Mouse (Mus musculus): ENCODE data around the gene Gnb1l.

The Gnb1l gene

DNA sequence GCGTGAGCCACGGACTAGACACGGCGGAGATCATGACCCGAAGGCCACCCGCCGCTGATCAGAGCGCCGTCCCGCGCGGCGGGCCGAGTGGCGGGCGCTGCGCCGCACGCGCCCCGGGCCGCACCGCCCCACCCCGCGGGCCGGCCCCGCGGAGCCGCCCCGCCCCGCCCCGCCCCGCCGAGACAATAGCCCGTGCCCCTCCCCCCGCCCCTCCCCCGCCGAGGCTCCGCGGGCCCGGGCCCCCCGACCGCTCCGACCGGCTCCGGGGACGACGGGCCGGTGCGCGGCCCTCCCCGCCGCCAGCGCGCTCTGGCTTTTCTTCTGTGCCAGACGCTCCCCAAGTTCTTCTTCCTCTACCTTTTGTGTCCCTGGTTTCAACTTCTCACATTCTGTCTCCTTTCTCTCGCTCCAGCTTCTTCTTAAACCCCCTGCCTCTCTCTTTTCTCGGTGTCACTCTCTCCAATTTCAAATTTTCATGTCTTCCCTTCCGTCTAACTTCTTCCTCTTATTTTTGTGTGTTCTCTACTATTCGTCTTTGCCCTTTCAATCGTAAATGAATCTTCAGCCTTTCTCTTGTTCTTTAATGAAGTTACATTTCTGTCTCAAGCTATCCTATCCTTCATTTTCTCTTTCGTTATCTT lies 88.5 kb downstream of the Gnb1l start:
- DNase-seq (ENCODE audit: low read depth) = no peak

DNA sequence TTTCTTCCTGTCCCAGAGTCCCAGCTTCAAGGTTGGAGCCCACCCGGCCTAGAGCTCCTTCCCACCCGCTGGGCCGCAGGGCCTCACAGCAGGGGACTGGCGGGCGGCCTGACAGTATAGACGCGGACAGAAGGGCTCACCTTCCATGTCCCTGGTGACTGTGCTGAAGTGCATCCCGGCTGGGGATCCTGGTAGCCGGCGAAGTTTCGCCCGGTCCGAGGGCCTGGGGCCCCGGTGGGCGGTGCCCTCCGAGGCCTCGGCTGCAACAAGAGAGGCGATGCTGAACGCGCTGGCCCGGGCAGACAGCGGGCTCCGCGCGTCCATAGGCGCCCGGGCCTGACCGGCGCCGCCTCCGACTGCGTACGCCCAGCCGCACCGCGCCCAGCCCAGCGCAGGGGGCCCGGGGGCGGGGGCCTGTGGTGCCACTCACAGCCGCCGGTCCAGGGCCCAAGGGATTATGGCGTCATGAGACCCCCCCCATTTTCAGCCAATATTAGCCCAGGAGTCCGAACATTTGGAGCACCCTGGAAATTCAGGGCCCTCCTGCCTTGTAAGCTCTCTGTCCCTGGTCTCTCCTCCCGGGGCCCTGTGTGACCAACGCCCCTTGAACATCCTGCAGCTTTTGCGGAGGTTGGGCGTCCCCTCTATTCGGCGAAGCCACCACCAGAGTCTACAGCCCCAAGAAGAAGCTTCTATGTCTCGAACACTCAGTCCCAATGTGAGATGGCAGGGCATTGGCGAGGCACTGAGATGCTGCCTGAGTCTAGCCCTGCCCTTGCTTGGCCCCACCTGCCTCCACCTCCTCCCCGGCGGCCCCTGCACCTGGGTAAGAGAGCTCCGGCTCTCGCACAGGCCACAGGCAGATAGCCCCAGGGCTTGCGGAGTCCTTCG lies 89.6 kb downstream of the Gnb1l start:
- DNase-seq (ENCODE audit: low read depth) = no peak

DNA sequence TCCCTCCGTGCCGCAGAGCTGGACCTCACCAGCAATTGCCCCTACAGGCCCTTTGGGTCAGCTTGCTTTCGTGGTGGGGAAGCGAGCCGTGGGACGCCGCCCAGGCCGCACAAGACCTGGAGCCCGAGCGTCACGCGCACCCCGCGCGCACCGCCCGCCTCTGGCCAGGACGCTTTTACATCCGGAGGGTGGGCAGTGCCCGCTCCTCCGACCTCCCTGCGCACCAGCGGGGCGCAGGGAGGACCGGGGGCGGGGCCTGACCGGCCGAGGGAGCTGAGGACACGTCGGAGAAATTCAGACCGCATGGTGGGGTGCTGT lies 90.2 kb downstream of the Gnb1l start:
- DNase-seq (ENCODE audit: low read depth) = no peak

DNA sequence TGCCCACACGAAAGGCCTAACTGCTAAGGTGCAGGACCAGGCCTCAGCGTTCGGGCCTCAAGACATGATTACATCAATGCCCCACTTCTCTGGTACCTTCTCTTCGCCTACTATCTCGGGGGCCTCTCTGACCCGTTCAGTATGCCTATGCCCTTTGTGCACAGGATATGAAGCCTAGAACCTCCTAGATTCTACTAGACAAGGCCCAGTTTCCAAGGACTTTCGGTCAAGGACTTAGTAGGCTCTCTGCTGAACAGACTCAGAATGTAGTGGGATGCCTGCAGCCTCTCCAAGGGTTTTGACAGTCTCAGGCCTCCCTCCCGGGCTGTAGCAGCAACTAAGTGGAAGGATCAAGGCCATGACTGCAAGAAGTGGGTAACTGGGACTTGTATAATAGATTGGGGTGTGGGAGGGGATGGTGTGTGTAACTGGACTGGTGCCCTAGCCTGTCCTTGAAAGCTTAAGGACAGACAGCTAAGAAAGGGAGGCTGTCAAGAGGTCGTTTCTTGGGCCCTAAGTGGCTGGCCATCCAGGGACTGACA lies 90.6 kb downstream of the Gnb1l start:
- no peak for DNase-seq (ENCODE audit: low read depth)

DNA sequence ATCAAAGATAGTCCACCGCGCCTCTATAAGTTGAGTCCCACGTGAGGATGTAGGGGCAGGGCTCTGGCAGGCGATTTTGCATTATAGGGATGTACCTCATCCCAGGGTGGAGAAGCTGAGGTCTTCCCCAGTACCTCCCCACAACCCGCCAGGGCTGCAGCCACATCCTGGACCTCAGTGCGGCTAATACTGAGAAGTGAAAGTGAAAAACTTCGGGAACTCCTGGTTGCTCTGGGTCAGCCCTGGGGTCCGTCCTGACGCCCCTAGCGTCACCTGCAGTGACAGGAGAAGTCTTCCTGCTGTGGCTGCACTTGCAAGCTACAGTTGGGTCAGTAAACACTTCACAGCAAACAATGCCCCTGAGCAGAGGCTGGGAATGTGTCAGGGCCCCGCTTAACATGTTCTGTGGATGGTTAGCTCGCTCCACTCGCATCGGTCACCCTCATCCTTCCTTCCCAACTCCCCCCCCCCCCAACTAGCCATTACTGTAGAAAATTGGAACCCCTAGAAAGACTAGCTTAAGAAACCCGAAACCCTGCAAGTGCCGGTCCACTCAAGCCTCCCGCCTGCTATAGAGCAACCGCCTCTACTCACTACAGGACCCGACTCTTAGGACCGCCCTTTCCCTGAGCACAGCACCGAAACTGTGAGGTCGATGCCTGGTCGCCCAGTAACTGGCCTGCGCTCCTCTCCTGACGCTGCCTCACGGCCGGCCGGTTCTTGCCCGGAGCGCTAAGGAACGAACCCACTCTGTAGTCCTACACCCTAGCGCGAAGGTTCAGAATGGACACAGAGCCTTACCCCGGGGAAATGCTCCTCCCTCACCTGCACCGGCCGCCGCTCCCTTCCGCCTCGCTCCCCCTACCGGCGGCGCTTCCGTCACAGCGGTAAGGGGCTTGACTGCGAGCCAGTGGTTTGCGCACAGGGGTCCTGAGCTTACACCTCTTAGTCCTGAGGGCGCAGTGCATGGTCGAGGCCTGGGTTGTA lies 91.6 kb downstream of the Gnb1l start, which contains the start of gene Tbx1:
Gene Tbx1, minus strand, starts transcription at position 868 of the 987 bp plus-strand sequence.
- DNase-seq (ENCODE audit: low read depth) = peak; percentile 25

DNA sequence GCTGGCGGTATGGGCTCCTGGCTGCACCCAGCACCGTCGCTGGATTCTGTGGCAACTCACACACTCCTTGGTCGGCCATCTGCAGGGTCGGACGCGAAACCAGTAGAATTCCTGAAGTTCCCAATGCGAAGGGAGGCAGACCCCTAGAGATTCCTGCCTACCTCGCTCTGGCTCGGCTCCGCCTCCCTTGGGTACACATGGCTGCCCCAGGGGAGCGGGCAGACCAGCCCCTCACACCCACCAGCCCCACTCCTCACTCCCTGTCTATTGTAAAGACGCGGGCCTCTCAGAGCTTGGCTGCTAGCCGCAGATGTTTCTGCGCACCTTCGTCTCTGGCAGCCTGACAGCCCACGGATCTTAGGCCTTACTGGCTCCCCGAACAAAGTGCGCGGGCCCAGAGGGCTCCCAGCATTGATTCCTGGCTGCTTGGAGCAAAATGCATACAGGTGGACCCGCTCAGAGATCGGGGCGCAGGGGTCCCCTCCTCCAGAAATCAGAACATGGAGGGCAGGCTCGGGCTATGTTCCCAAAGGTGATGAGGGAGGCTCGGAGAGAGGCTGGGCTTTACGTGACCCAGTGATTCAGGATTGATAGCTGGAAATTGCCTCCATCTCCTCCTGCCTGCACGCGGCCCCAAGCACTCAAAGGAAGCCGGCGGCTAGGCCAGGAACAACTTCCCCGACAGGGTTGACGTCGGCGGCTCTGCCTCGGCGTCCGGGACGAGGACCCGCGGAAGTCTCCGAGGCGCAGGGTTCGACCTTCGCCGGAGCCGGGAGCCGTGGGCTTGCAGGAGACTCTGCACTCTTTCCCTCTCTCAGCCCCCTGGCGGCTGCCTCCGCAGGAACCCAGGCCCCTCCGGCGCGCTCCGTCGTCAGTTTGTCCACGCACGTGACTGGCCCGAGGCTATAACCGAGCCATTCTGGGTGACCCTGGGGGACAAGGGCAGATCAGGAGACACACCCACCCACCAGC lies 92.8 kb downstream of the Gnb1l start:
- DNase-seq (ENCODE audit: low read depth) = peak; percentile 30

DNA sequence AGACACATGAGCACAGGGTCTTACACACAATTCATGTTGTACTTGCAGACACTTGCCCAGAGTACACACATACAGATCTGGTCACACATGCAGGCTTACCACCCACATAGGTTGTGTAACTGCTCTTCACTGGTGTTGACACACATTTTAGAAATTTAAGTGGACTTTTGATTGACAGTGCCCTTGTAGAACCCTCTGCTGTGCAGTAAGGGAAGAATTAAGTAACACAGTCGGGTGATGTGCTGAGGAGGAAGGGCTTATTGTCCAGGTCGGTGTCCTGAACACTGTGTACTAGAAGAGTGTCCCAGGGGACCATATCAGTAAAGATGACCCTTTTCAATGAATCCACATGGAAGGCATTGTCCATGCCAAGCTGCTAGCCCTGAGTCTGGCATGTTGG lies 95.4 kb downstream of the Gnb1l start:
- no peak for DNase-seq (ENCODE audit: low read depth)

DNA sequence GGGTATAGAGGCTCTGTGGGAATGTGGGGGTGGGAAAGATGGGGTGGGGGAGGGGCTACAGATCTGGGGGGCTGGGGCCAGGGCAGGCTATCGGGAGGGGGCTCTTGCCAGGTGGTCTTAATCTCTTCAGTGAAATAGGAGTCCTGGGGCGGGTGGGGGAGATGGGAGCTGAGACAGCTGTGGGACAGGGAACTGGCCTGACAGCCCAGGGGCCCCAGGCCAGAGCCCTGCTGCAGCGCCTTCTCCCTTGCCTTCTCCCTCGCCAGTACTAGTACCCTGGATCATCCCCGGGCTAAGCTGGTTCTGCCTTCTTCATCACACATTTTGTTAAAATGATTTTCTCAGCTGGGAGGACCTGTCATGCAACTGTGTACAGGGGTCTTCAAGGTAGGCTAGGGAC lies 97.7 kb downstream of the Gnb1l start:
- DNase-seq (ENCODE audit: low read depth) = no peak

DNA sequence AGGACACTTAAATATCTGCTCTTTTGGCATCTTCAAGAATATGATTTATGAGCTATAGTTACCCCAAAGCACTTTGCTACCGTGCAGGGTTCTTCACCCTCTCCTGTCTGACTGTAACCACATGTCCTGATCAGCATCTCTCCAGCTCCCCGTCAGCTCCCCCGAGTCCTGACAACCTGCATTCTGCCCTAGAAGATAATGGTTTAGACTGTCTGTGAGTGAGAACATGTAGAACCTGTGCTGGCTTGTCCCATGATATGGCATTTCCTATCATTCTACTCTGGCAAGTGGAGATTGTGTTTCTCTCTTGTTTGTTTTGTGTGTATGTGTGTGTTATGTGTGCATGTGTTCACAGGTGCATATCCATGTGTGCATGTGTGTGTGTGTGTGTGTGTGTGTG lies 99.5 kb downstream of the Gnb1l start:
- no peak for DNase-seq (ENCODE audit: low read depth)

DNA sequence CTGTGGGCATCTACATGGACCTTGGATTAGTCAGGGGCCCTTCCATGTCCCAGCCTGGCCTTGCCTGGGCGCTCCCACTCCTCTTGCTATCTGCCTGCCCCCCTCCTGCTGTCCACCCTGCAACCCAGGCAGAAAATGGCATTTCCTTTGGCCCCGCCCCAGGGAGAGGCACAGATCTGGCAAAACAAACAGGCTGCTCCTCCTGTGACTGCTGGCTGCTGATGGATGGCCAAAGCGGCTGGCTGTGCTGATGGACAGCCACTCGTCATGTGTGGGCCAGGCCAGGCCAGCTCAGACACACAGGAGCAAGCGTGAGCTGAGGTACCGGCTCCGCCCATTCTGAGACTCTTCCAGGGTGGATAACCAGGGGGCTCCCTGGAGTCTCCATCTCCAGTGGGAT lies 102.9 kb downstream of the Gnb1l start:
- DNase-seq (ENCODE audit: low read depth) = no peak

DNA sequence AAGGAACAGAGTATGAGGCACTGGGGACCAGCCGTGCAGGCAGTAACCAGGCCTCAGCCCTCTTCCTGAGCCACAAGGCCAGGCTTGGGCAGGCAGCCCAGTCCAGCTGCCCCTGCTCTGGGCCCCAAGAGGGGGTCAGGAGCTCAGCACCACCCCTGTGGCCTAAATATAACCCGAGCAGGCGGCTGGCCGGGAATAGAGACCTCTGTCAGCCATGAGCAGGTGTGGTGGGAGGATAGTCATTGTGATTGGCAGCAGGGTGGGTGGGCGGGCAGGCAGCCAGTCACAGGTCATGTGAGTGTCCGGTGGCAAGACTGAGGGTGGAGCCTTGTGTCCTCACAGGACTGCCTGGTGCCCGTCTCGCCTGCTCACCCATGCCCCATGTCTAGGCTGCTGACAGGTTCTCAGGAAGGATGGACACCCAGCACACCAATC lies 105.8 kb downstream of the Gnb1l start:
- peak; percentile 63 for DNase-seq (ENCODE audit: low read depth)

DNA sequence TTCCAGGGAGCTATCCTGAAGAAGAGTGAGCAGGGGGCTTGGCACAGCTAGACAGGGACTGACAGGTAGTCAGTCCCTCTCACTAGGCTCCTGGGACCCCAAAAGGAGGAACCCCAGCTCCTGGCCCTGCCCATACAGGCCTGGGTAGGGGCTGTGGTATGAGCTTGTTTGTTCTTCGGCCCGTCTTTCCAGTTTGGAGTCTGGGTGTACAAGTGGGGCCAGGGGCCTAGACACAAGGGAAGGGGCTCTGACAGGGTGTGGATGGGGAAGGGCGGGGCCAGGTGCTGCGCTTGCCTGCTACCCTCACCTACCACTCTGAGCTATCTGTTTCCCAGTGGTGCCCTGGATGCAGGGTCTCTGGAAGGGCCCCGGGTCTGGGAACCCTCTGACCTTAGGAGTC lies 107.2 kb downstream of the Gnb1l start:
- no peak for DNase-seq (ENCODE audit: low read depth)

DNA sequence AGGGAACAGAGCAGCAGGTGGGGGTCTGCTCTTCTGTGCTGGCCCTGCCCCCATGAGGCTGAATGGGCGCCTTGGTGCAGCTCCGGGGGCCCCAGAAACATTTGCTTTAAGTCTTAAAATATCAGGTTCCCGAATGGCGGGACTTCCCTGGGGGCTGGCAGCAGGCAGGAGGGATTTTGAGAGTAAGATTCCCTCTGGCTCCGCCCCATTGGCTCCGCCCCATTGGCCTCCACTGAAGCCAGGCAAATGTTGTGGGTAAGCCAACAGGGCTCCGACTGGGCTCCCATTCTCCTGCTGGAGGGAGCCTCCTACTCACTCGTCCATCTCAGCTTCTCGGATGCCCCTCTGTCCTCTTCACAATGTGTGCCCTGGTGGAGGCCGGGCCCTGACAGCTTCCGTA lies 109.7 kb downstream of the Gnb1l start:
- peak; percentile 69 for DNase-seq (ENCODE audit: low read depth)

DNA sequence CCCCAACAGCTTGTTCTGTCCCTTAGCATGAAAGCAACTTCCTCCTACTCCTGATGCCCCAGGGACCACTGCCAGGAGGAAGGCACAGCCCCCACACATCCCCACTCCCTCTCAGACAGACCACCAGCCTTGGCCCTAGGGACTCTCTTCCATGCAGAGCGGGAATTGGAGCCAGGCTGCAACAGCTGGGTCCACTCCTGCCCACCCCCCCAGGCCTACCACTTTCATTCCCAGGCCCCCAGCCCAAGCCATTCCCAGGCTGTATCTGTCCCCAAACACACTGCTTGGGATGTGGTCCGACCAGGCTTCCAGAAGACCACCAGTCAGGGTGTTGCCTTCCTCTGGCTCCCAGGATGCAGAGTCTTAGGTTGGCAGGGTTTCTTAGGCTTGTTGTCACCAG lies 110.6 kb downstream of the Gnb1l start:
- DNase-seq (ENCODE audit: low read depth) = no peak

DNA sequence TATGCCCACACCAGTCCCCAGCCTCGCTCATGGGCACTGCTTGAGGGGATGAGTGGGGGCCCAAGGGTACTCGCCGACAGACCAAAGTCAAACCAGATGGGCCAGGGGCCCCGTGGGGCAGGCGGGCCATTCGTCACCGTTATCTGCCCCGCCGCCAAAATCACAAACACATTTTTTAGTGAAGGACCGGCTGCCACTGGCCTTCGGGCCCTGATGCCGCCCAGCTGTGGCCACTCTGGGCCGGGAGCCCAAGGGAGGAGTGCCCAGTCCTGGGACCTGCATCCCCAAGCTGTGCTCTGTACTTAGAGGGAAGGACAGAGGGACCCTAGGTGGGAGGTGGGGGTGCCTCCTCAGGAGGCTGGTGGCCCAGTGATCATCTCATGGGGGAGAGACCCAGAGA lies 113.2 kb downstream of the Gnb1l start:
- no peak for DNase-seq (ENCODE audit: low read depth)

DNA sequence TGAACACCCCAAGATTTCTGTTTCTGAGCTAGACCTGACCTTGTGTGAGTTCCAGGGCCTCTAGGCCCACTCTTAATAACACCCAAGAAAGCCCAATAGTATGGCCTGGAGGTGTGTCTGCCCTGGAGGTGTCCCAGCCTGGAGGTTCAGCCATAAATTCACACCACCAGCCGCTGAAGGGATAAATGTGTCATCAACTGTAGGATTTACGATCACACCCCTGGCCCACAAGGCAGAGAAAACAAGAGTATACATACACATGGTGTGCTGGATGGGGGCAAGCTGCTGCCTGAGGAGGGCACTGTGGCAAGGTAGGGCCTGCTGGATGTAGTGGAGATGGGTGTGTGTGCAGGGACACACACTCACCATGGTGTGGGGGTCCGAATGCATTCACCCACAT lies 114.8 kb downstream of the Gnb1l start:
- DNase-seq (ENCODE audit: low read depth) = peak; percentile 27

All from NIH3T3 (cell line).